Mouse (Mus musculus): Measurements from ENCODE around the gene Gm3486. TPM values are rescaled to one million over a fixed set of nuclear protein-coding genes. Genes with fewer than 3 reads are reported as not detected.
A peak's percentile ranks its signal among the peaks of the same experiment; 100 is the strongest.
"Not testable (repeated sequence)": the region's sequence is repeated elsewhere in the genome, so short reads cannot be mapped to it uniquely, and the experiment has no call there.

Gene Gm3486
- not detected in 2 replicates for total RNA-seq (2021)
- long read RNA-seq, result 0 reads

GRCm38 (mm10) chr14:41489385-41489784 lies at the start of gene Gm3486:
TSS of gene Gm3486 (minus strand) at chr14:41489485.
- DNase-seq, result not testable (repeated sequence)

- not testable (repeated sequence) for DNase-seq
These were observed 35.4 kb upstream of the Gm3486 start for GRCm38 (mm10) chr14:41524695-41525094.

- peak; percentile 1 for DNase-seq
These were observed 31.4 kb upstream of the Gm3486 start for GRCm38 (mm10) chr14:41520683-41521082.

- DNase-seq, result not testable (repeated sequence)
These were observed 35.9 kb downstream of the Gm3486 start, which contains the start of gene Gm7954 for GRCm38 (mm10) chr14:41453418-41453817. TSS of gene Gm7954 (minus strand) at chr14:41453518.

Other genes starting within 250 kb of the Gm3486 start
- not detected in 2 replicates for gene Gm2832, start 210.7 kb downstream of the Gm3486 start, total RNA-seq (2021)
- gene Gm5798, start 140.9 kb downstream of the Gm3486 start, total RNA-seq (2021), result not detected in 2 replicates
- gene Gm7945, start 103.1 kb downstream of the Gm3486 start, total RNA-seq (2021), result not detected in 2 replicates
- not detected in 2 replicates for gene Gm6482, start 81.2 kb downstream of the Gm3486 start, total RNA-seq (2021)
- not detected in 2 replicates for gene Gm7954, start 36.0 kb downstream of the Gm3486 start, total RNA-seq (2021)
- not detected in 2 replicates for gene Gm7970, start 66.1 kb upstream of the Gm3486 start, total RNA-seq (2021)
- gene 1700049E17Rik2, start 83.7 kb upstream of the Gm3486 start, total RNA-seq (2021), result not detected in 2 replicates
- gene Gm3072, start 135.1 kb upstream of the Gm3486 start, total RNA-seq (2021), result not detected in 2 replicates
- not detected in 2 replicates for gene Gm3676, start 157.0 kb upstream of the Gm3486 start, total RNA-seq (2021)
- gene Gm8068, start 212.4 kb upstream of the Gm3486 start, total RNA-seq (2021), result not detected in 2 replicates

All from adrenal gland, postnatal 25 days (tissue).